Mouse (Mus musculus) liver, embryonic 14.5 days (tissue): ENCODE measurements at regions not wholly inside any gene's neighbourhood (a gene's known extent, or its start where the extent isn't known, plus 50 kb on each side); places are given as distances from the start of the nearest gene placed in this dataset.

Experiments used
- ATAC-seq: fragments of 200-750 bp; cut with Nextera tagmentation; 2 replicates; pipeline ENCODE4 v1.8.0; 2017; ENCODE audit warnings: moderate number of reproducible peaks, mild to moderate bottlenecking, moderate library complexity; ENCODE audit not compliant: insufficient read depth
- DNase-seq, 3 experiments: peaks; one replicate each; pipeline ENCODE4 v3.0.0-alpha.2; 2012 to 2013; ENCODE audit warnings: low read depth in 3 of 3, low spot score in 3 of 3
- H3K27ac ChIP-seq: fragments of 300-500 bp; sonication (generic); 2 replicates; pipeline ENCODE4 v1.5.1; 2014; ENCODE audit warnings: moderate library complexity, mild to moderate bottlenecking, control low read depth, inconsistent platforms
- H3K27me3 ChIP-seq: fragments of 300-500 bp; sonication (generic); 2 replicates; pipeline ENCODE4 v1.6.1; 2014; ENCODE audit warnings: mild to moderate bottlenecking, low read length, moderate library complexity; ENCODE audit not compliant: control insufficient read depth, insufficient read depth
- H3K36me3 ChIP-seq: fragments of 300-500 bp; sonication (generic); replicated peaks from 2 replicates; pipeline ENCODE4 v1.6.1; 2014; ENCODE audit warnings: low read depth; ENCODE audit not compliant: control insufficient read depth, insufficient read depth
- H3K4me1 ChIP-seq, 2 experiments: fragments of 200-500 bp in 1 of 2; fragments of 300-500 bp in 1 of 2; sonication (generic) in 1 of 2; replicated peaks; 2 replicates each; pipeline ENCODE4 v1.6.1; 2012 to 2014; ENCODE audit warnings: antibody characterized with exemption in 1 of 2, inconsistent platforms in 1 of 2, low read length in 1 of 2; ENCODE audit not compliant: control insufficient read depth in 2 of 2, insufficient read depth in 2 of 2
- H3K4me2 ChIP-seq: fragments of 300-500 bp; sonication (generic); 2 replicates; pipeline ENCODE4 v1.6.1; 2014; ENCODE audit warnings: low read depth, mild to moderate bottlenecking, control low read depth, moderate library complexity
- H3K4me3 ChIP-seq, 2 experiments: fragments of 200-500 bp in 1 of 2; fragments of 300-500 bp in 1 of 2; sonication (generic) in 1 of 2; 2 replicates each; pipeline ENCODE4 v1.5.1; 2012 to 2014; ENCODE audit warnings: low read depth in 2 of 2, low read length in 2 of 2, mild to moderate bottlenecking in 2 of 2, control low read depth in 1 of 2, inconsistent platforms in 1 of 2, moderate library complexity in 1 of 2; ENCODE audit not compliant: insufficient read depth in 1 of 2
- H3K9ac ChIP-seq: fragments of 300-500 bp; sonication (generic); replicated peaks from 2 replicates; pipeline ENCODE4 v1.6.1; 2014; ENCODE audit warnings: mild to moderate bottlenecking, control low read depth, moderate library complexity
- H3K9me3 ChIP-seq: fragments of 300-500 bp; sonication (generic); 2 replicates; pipeline ENCODE4 v1.6.1; 2016; ENCODE audit warnings: low read length, mixed read lengths; ENCODE audit not compliant: control insufficient read depth
- CTCF ChIP-seq: IDR thresholded peaks from 2 replicates; pipeline ENCODE4 v1.5.1; 2016; ENCODE audit warnings: antibody characterized with exemption, low read depth, control low read depth
- EP300 ChIP-seq: IDR thresholded peaks from 2 replicates; pipeline ENCODE4 v1.6.1; 2016; ENCODE audit warnings: antibody characterized with exemption, low read depth
- WGBS: fragments of 180-500 bp; shearing (Covaris S2); extraction: QIAGEN DNeasy Blood & Tissue Kit; methylation state at CpG from one replicate; pipeline ENCODE4 v1.1.7; 2014; ENCODE audit not compliant: insufficient replicate concordance; 5-methylcytosine and 5-hydroxymethylcytosine counted together

- Histone ChIP-seq H3K4me3 (no peak overlapping the region), H3K27ac (no peak overlapping the region), H3K9me3 (no peaks in the 10 kb centered on the region), H3K36me3 (no peaks in the 10 kb centered on the region), H3K4me1 (peaks cover 0 to 3% of the 10 kb centered on the region in 2 experiments; a peak in 1 of 4 replicates), H3K27me3 (no peaks in the 10 kb centered on the region), H3K4me2 (no peak overlapping the region), H3K9ac (no peak overlapping the region)
- WGBS = 47% methylated on average over 12 of the region's 12 CpGs
- TF ChIP-seq EP300 (no peak), CTCF (no peak)
- DNase-seq = no peak
- ATAC-seq = no peak
Observed at GRCm38 (mm10) chr2:170294657-170295056, 133.0 kb downstream of the Bcas1 start.

- no peak for TF ChIP-seq EP300
- TF ChIP-seq CTCF = no peak
- no peak for DNase-seq
- H3K27me3 ChIP-seq = no peaks in the 10 kb centered on the region
- H3K4me1 ChIP-seq = peaks cover 0 to 3% of the 10 kb centered on the region in 2 experiments; a peak in 2 of 4 replicates
- H3K4me3 ChIP-seq = no peak overlapping the region
- H3K9ac ChIP-seq = no peak overlapping the region
- no peak overlapping the region for H3K27ac ChIP-seq
- no peak overlapping the region for H3K4me2 ChIP-seq
- no peaks in the 10 kb centered on the region for H3K9me3 ChIP-seq
- no peak for ATAC-seq
- 22% methylated on average over 6 of the region's 6 CpGs for whole genome bisulfite sequencing
- H3K36me3 ChIP-seq = no peaks in the 10 kb centered on the region
Observed at GRCm38 (mm10) chr2:170291841-170292655, 135.6 kb downstream of the Bcas1 start.

- H3K4me1 ChIP-seq = peaks cover 0 to 6% of the 10 kb centered on the region in 2 experiments; a peak in 2 of 4 replicates
- no peak overlapping the region for H3K9ac ChIP-seq
- ATAC-seq (no peak), DNase-seq (no peak)
- no peaks in the 10 kb centered on the region for H3K27me3 ChIP-seq
- H3K9me3 ChIP-seq = no peaks in the 10 kb centered on the region
- H3K4me2 ChIP-seq = no peak overlapping the region
- TF ChIP-seq EP300 (no peak), CTCF (no peak)
- H3K4me3 ChIP-seq = no peak overlapping the region
- H3K36me3 ChIP-seq = no peaks in the 10 kb centered on the region
- no peak overlapping the region for H3K27ac ChIP-seq
- WGBS = 67% methylated on average over 9 of the region's 9 CpGs
Observed at GRCm38 (mm10) chr2:170289378-170289960, 138.2 kb downstream of the Bcas1 start.

- Histone ChIP-seq H3K4me3 (no peak overlapping the region), H3K4me1 (peaks cover 0 to 6% of the 10 kb centered on the region in 2 experiments; a peak in 2 of 4 replicates), H3K9ac (no peak overlapping the region), H3K9me3 (no peaks in the 10 kb centered on the region), H3K36me3 (no peaks in the 10 kb centered on the region), H3K27me3 (no peaks in the 10 kb centered on the region), H3K4me2 (no peak overlapping the region), H3K27ac (no peak overlapping the region)
- ATAC-seq (no peak), DNase-seq (no peak)
- TF ChIP-seq CTCF (no peak), EP300 (no peak)
- 59% methylated on average over 7 of the region's 7 CpGs for WGBS
Observed at GRCm38 (mm10) chr2:170288787-170289186, 138.9 kb downstream of the Bcas1 start.

- 0 out of 2 replicates have a peak overlapping the region, but pooled peaks have one; percentile 24 for H3K4me2 ChIP-seq
- H3K36me3 ChIP-seq = no peaks in the 10 kb centered on the region
- no peak overlapping the region for H3K27ac ChIP-seq
- no peaks in the 10 kb centered on the region for H3K27me3 ChIP-seq
- no peaks in the 10 kb centered on the region for H3K9me3 ChIP-seq
- no peak overlapping the region for H3K4me3 ChIP-seq
- WGBS = 26% methylated on average over 11 of the region's 11 CpGs
- H3K4me1 ChIP-seq = peaks cover 0 to 6% of the 10 kb centered on the region in 2 experiments; a peak in 2 of 4 replicates
- DNase-seq (no peak), ATAC-seq (no peak)
- H3K9ac ChIP-seq = no peak overlapping the region
- TF ChIP-seq EP300 (no peak), CTCF (no peak)
Observed at GRCm38 (mm10) chr2:170288196-170288595, 139.4 kb downstream of the Bcas1 start.
